Mouse (Mus musculus) liver, adult 2 months (tissue): ENCODE data around the gene Cntnap5a.

Experiments
- CTCF ChIP-seq: fragments of 200-500 bp; IDR thresholded peaks from 2 replicates; pipeline ENCODE4 v1.5.1; 2011; ENCODE audit warnings: low read depth, low read length, control low read depth
- POLR2A ChIP-seq: fragments of 200-500 bp; IDR thresholded peaks from 2 replicates; pipeline ENCODE4 v1.6.1; 2011; ENCODE audit warnings: low read length, control low read depth; ENCODE audit not compliant: insufficient read depth; ENCODE audit errors: extremely low read depth

- TF ChIP-seq POLR2A (no peak), CTCF (no peak)
Measured at GRCm38 (mm10) chr1:115990204-115990603, 305.6 kb downstream of the Cntnap5a start.
